Mouse (Mus musculus) midbrain, embryonic 14.5 days (tissue): ENCODE results near the gene Stard7. TPM values are rescaled to one million over a fixed set of nuclear protein-coding genes. Genes with fewer than 3 reads are reported as not detected.

Experiments used
- ATAC-seq: fragments of 200-750 bp; cut with Nextera tagmentation; 2 replicates; pipeline ENCODE4 v1.8.0; 2017; ENCODE audit warnings: moderate number of reproducible peaks, moderate library complexity; ENCODE audit not compliant: low FRiP score, low TSS enrichment
- DNase-seq: peaks from one replicate; pipeline ENCODE4 v3.0.0-alpha.2; 2015
- H3K27ac ChIP-seq: fragments of 300-500 bp; sonication (generic); replicated peaks from 2 replicates; pipeline ENCODE4 v1.5.1; 2014; ENCODE audit warnings: mild to moderate bottlenecking, low read depth, low read length, moderate library complexity
- H3K27me3 ChIP-seq: fragments of 300-500 bp; sonication (generic); 2 replicates; pipeline ENCODE4 v1.6.1; 2014; ENCODE audit warnings: low read length, control low read depth, mixed read lengths; ENCODE audit not compliant: control insufficient read depth, insufficient read depth
- H3K36me3 ChIP-seq: fragments of 300-500 bp; sonication (generic); 2 replicates; pipeline ENCODE4 v1.6.1; 2014; ENCODE audit warnings: low read length, control low read depth; ENCODE audit not compliant: control insufficient read depth, insufficient read depth
- H3K4me1 ChIP-seq: fragments of 300-500 bp; sonication (generic); 2 replicates; pipeline ENCODE4 v1.6.1; 2014; ENCODE audit warnings: mild to moderate bottlenecking, antibody characterized with exemption, low read length, control low read depth; ENCODE audit not compliant: control insufficient read depth, insufficient read depth
- H3K4me2 ChIP-seq: fragments of 300-500 bp; sonication (generic); 2 replicates; pipeline ENCODE4 v1.6.1; 2014; ENCODE audit warnings: mild to moderate bottlenecking, low read length, moderate library complexity
- H3K4me3 ChIP-seq: fragments of 300-500 bp; sonication (generic); replicated peaks from 2 replicates; pipeline ENCODE4 v1.5.1; 2014; ENCODE audit warnings: low read depth, low read length
- H3K9ac ChIP-seq: fragments of 300-500 bp; sonication (generic); replicated peaks from 2 replicates; pipeline ENCODE4 v1.6.1; 2014; ENCODE audit warnings: mild to moderate bottlenecking, low read length, moderate library complexity
- H3K9me3 ChIP-seq: fragments of 300-500 bp; sonication (generic); 2 replicates; pipeline ENCODE4 v1.6.1; 2016; ENCODE audit warnings: low read length, control low read depth, mixed read lengths; ENCODE audit not compliant: control insufficient read depth
- WGBS: fragments of 180-500 bp; shearing (Covaris S2); extraction: QIAGEN DNeasy Blood & Tissue Kit; methylation state at CpG from one replicate; pipeline ENCODE4 v1.1.7; 2014; 5-methylcytosine and 5-hydroxymethylcytosine counted together
- polyA plus RNA-seq: library from polyadenylated mRNA; unstranded; fragments of >200 nt; fragmentation: Nextera tagmentation; extraction: Ambion mirVana; gene quantifications from 2 replicates; pipeline ENCODE4 v1.2.1, GENCODE M21; 2014

Gene Stard7
- polyA plus RNA-seq, 1 experiment from 2014 or later: 113 TPM

- no peak for ATAC-seq
- no peak for DNase-seq
- no peak overlapping the region for H3K4me3 ChIP-seq
- H3K9ac ChIP-seq: no peak overlapping the region
- no peaks in the 10 kb centered on the region for H3K9me3 ChIP-seq
- H3K4me2 ChIP-seq: no peak overlapping the region
- H3K27me3 ChIP-seq: no peaks in the 10 kb centered on the region
- H3K4me1 ChIP-seq: no peaks in the 10 kb centered on the region
- WGBS: 82% methylated on average over 6 of the region's 6 CpGs
- no peaks in the 10 kb centered on the region for H3K36me3 ChIP-seq
- no peak overlapping the region for H3K27ac ChIP-seq
These were observed 52.8 kb downstream of the Stard7 start for GRCm38 (mm10) chr2:127322671-127323285.

DNA sequence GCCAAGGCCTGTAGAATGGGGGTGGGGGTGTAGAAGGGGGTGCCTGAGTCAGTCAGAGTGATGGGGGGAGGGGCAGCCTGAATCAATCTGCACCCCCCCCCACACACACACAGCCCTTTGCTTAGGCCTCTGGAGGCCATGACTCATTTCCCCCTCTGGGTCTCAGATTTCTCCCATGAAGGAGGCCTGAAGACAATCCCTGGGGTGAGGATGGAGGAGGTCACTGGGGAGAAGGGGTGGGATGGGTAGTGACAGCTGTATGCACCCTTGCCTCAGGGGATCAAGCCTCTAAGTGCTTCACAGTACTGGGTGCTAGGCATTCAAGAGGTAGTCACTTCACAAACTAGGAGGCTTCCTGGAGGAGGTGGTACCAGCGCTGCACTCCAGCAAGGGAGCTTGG is 53.6 kb downstream of the Stard7 start:
- ATAC-seq (no peak), DNase-seq (no peak)
- no peak overlapping the region for H3K27ac ChIP-seq
- no peak overlapping the region for H3K9ac ChIP-seq
- 100% methylated on average over 1 of the region's 1 CpGs for WGBS
- no peaks in the 10 kb centered on the region for H3K27me3 ChIP-seq
- no peaks in the 10 kb centered on the region for H3K4me1 ChIP-seq
- H3K36me3 ChIP-seq: no peaks in the 10 kb centered on the region
- no peak overlapping the region for H3K4me2 ChIP-seq
- no peaks in the 10 kb centered on the region for H3K9me3 ChIP-seq
- H3K4me3 ChIP-seq: no peak overlapping the region

DNA sequence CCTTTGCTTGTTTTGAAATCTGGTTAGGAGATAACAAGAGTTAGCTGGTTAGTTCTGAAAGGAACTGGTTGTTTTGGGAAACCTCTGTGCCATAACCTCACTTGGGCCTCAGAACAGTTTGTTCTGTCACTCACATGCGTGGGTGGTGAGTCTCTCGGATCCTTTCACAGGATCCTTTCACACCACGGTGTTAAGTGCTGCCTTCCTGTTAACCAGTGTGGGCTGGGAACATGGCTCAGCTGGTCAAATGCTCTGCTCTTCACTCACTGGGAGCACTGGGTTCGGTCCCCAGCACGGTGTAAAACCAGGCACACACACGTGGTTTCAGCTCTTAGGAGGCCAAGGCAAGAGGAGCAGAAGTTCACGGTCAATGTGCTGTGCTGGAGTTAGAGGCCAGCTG is 54.4 kb downstream of the Stard7 start:
- ATAC-seq: no peak
- no peak overlapping the region for H3K4me3 ChIP-seq

DNA sequence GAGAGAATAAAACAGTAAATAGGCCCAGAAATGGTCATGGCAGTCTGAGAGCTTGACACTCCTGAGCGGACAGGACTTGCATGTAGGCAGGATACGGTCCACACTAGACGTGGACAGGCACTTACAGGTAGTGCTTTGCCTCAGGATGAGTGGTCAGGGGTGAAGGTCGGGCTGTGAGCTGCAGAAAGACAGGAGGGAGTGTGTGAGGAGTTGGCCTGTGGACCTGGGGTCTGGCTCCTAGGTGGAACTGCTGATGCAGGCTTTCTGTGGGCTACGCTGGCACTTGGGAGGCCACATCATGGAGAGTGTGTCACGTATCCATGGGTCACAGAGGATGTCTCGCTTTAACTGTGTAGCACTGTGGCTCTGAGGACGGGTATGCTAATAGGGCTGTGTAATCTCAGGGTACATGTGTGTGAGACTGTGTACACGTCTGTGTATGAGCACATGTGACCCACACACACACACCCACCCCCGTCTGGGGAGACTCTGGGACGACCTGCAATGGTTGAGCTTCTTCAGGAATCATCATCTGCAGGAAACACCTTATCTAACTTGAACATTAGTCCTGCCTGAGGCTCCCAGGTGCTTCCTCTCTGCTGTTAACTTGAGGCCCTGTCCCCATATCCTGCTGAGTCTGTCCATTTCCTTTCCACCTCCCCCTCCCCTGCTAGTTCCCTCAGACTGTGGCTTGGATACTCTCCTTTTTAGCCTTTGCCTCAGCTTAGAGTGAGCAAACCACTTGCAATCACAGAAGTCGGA is 58.3 kb downstream of the Stard7 start:
- Histone ChIP-seq H3K9ac (no peak overlapping the region), H3K27ac (no peak overlapping the region), H3K4me1 (no peaks in the 10 kb centered on the region), H3K4me2 (no peak overlapping the region), H3K36me3 (no peaks in the 10 kb centered on the region), H3K27me3 (no peaks in the 10 kb centered on the region), H3K4me3 (no peak overlapping the region), H3K9me3 (no peaks in the 10 kb centered on the region)
- DNase-seq (no peak), ATAC-seq (no peak)
- 75% methylated on average over 12 of the region's 12 CpGs for WGBS

More for the DNA sequence above, 54.4 kb downstream of the Stard7 start:
- Histone ChIP-seq H3K36me3 (no peaks in the 10 kb centered on the region), H3K27ac (no peak overlapping the region), H3K9me3 (no peaks in the 10 kb centered on the region), H3K4me2 (no peak overlapping the region), H3K27me3 (no peaks in the 10 kb centered on the region), H3K9ac (no peak overlapping the region), H3K4me1 (no peaks in the 10 kb centered on the region)
- 83% methylated on average over 7 of the region's 7 CpGs for WGBS
- no peak for DNase-seq

- H3K27ac ChIP-seq: no peak overlapping the region
- DNase-seq (no peak), ATAC-seq (no peak)
- 79% methylated on average over 14 of the region's 14 CpGs for WGBS
- no peak overlapping the region for H3K9ac ChIP-seq
- no peaks in the 10 kb centered on the region for H3K36me3 ChIP-seq
- H3K4me3 ChIP-seq: no peak overlapping the region
- H3K4me2 ChIP-seq: no peak overlapping the region
- H3K9me3 ChIP-seq: no peaks in the 10 kb centered on the region
- no peaks in the 10 kb centered on the region for H3K4me1 ChIP-seq
- peaks cover 32% of the 10 kb centered on the region for H3K27me3 ChIP-seq
These were observed 63.0 kb downstream of the Stard7 start for GRCm38 (mm10) chr2:127332807-127333570.

DNA sequence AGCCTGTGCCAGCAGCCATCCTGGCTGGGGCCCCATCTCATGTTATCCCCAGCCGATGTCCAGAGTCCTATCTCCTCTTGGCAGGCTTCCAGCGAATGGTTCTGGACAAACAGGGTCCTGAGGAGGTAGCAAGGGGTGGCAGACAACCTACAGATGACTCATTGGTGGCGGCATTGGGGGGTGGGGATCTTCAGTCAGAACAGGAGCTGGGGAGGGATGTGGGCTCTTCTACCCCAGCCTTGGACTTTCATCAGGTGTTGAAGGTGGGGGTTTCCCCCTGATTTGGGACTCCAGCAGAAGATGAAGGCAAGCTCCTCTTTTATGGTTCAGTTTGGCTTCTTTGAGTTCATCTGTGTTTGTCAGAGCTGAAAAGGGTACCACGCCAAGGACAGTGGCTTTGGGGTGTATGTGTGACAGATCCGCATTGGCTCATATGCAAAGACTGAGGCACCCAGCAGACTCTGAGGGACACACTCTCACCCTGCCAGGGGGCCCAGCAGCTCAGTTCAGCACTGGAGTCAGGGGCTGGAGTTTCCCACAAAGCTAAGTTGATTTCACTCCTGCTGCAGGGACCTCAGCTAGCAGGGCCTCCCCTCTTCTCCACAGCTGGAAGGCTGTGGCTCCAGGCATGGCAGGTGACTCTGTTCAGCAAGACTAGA is 64.1 kb downstream of the Stard7 start:
- Histone ChIP-seq H3K9ac (no peak overlapping the region), H3K4me2 (no peak overlapping the region), H3K36me3 (no peaks in the 10 kb centered on the region), H3K9me3 (no peaks in the 10 kb centered on the region), H3K4me1 (no peaks in the 10 kb centered on the region), H3K27me3 (peaks cover 32% of the 10 kb centered on the region), H3K4me3 (no peak overlapping the region), H3K27ac (no peak overlapping the region)
- ATAC-seq: no peak
- WGBS: 76% methylated on average over 5 of the region's 5 CpGs
- no peak for DNase-seq

- Histone ChIP-seq H3K27ac (no peak overlapping the region), H3K27me3 (peaks cover 32% of the 10 kb centered on the region), H3K36me3 (no peaks in the 10 kb centered on the region), H3K4me2 (no peak overlapping the region), H3K4me1 (no peaks in the 10 kb centered on the region), H3K4me3 (no peak overlapping the region), H3K9me3 (no peaks in the 10 kb centered on the region), H3K9ac (no peak overlapping the region)
- ATAC-seq: no peak
- WGBS: 44% methylated on average over 11 of the region's 11 CpGs
- no peak for DNase-seq
These were observed 65.1 kb downstream of the Stard7 start for GRCm38 (mm10) chr2:127335078-127335541.

DNA sequence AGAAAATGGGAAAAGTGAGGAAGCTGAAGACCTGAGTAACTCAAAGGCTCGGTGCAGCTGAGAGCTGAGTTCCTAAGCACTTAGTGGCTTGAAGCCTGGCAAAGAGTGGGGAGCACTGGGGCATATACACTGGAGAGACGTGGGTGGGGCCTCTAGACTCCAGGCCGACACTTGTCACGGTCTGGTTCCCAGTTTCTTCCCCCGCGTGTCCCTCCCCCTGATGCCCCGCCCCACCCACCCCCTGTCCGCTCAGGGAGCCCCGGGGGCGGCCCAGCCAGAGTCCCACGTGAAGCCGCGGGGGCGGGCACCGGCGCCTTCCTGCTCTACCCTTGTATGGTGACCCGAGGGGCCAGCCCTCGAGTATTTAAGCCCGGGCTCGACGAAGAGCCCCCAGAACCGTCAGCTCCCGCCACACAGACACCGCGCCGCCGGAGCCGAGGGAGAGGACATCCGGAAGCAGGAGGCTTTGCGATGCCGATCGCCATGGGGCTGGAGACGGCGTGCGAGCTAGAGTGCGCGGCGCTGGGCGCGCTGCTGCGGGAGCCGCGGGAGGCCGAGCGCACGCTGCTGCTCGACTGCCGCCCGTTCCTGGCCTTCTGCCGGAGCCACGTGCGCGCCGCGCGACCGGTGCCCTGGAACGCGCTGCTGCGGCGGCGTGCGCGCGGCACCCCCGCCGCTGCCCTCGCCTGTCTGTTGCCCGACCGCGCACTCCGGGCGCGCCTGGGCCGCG is 65.9 kb downstream of the Stard7 start, which contains the start of gene Dusp2:
Gene Dusp2, plus strand, starts transcription at position 393 of the 730 bp plus-strand sequence.
- WGBS: under 1% methylated on average over 76 of the region's 76 CpGs
- peak within 1 kb of the TSS; percentile 49 for H3K4me3 ChIP-seq
- peak within 1 kb of the TSS; percentile 64 for H3K9ac ChIP-seq
- H3K36me3 ChIP-seq: no peaks in the 10 kb centered on the region
- peaks cover 32% of the 10 kb centered on the region for H3K27me3 ChIP-seq
- DNase-seq (peak; percentile 83), ATAC-seq (peak; percentile 68; the same call in 1 of the 2 replicates)
- no peaks in the 10 kb centered on the region for H3K4me1 ChIP-seq
- no peaks in the 10 kb centered on the region for H3K9me3 ChIP-seq
- peak within 1 kb of the TSS; percentile 75 for H3K4me2 ChIP-seq
- H3K27ac ChIP-seq: no peak within 1 kb of the TSS
